Mouse (Mus musculus) gonadal fat pad, adult 2 months (tissue): Measurements from ENCODE around the gene Olfr455. TPM values are rescaled to one million over a fixed set of nuclear protein-coding genes. Genes with fewer than 3 reads are reported as not detected.

Source experiments
- DNase-seq: peaks from one replicate; pipeline ENCODE4 v3.0.0-alpha.2; 2012; ENCODE audit warnings: low read depth
- polyA plus RNA-seq: library from polyadenylated mRNA; depleted of rRNA; stranded (reverse); fragments of >200 nt; gene quantifications from 2 replicates; pipeline ENCODE4 v1.2.3, GENCODE M21; 2012; rRNA removed

Olfr455 gene
- polyA plus RNA-seq, 1 experiment, result not detected

GRCm38 (mm10) chr6:42487114-42487513 lies 60.3 kb downstream of the Olfr455 start, which contains the start of gene Olfr456:
Gene Olfr456 (minus strand): TSS chr6:42487214.
- DNase-seq, result no peak

Other genes with a start within 250 kb of the Olfr455 start
- 0.22 and 0.36 TPM in 2 replicates for gene Fam131b, start 222.9 kb downstream of the Olfr455 start, polyA plus RNA-seq
- gene Zyx, start 198.0 kb downstream of the Olfr455 start, polyA plus RNA-seq, result 105 and 140 TPM in 2 replicates
- 20.6 and 21.2 TPM in 2 replicates for gene Epha1, start 174.3 kb downstream of the Olfr455 start, polyA plus RNA-seq
- 0.18 and 0.29 TPM in 2 replicates for gene Tas2r143, start 147.3 kb downstream of the Olfr455 start, polyA plus RNA-seq
- gene Tas2r135, start 142.2 kb downstream of the Olfr455 start, polyA plus RNA-seq, result not detected in 2 replicates
- not detected in 2 replicates for gene Tas2r126, start 113.1 kb downstream of the Olfr455 start, polyA plus RNA-seq
- not detected in 2 replicates for gene Olfr458, start 82.4 kb downstream of the Olfr455 start, polyA plus RNA-seq
- not detected in 2 replicates for gene Olfr457, start 71.3 kb downstream of the Olfr455 start, polyA plus RNA-seq
- not detected in 2 replicates for gene Olfr456, start 60.4 kb downstream of the Olfr455 start, polyA plus RNA-seq
- not detected in 2 replicates for gene Tcaf3, start 50.1 kb upstream of the Olfr455 start, polyA plus RNA-seq
- gene Tcaf2, start 97.7 kb upstream of the Olfr455 start, polyA plus RNA-seq, result 3.0 and 4.2 TPM in 2 replicates
- gene Tcaf1, start 162.5 kb upstream of the Olfr455 start, polyA plus RNA-seq, result 38.8 and 50.3 TPM in 2 replicates
- gene Olfr453, start 191.8 kb upstream of the Olfr455 start, polyA plus RNA-seq, result not detected in 2 replicates
- gene Olfr38, start 208.8 kb upstream of the Olfr455 start, polyA plus RNA-seq, result not detected in 2 replicates
- gene Olfr452, start 237.5 kb upstream of the Olfr455 start, polyA plus RNA-seq, result not detected in 2 replicates